Mouse (Mus musculus) cerebellum, adult 2 months (tissue): Measurements from ENCODE around the gene Samhd1.

Source experiments
- CTCF ChIP-seq: fragments of 200-500 bp; IDR thresholded peaks from 2 replicates; pipeline ENCODE4 v1.5.1; 2011; ENCODE audit warnings: low read depth, mild to moderate bottlenecking, control low read depth, low read length, moderate library complexity, borderline replicate concordance; ENCODE audit not compliant: insufficient read depth
- POLR2A ChIP-seq: fragments of 200-500 bp; IDR thresholded peaks from 2 replicates; pipeline ENCODE4 v1.6.1; 2011; ENCODE audit warnings: low read length, control low read depth, borderline replicate concordance; ENCODE audit not compliant: insufficient read depth

DNA sequence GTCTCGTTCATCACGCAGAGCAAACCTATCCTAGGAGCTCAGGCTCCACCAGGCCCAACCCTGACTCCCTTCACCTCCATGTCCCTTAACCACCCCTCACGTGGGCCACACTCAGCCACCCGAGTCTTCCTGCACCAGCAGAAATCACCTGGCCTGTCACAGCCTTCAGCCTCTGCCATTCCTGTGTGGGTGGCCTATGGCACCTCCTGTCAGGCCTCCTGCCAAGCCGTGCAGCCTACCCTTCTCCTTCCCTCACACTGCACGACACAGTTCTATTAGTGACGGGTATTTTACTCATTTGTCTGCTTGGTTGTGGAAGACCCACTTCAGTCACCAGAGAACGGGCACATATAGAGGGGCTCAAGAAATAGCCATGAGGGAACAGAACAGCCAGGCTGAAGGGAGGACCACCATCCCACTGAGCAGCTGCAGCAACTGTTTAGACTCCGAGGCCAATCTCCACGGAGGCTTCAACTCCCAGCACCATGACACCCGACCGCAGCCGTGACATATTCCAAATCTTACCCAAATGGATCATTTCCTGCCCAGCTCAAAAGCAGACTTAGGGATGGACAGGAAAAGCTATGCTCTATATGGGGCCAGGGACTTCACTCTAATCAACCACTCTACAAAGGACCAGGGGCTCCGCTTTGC lies 66.2 kb downstream of the Samhd1 start:
- TF ChIP-seq CTCF (no peak), POLR2A (peak; percentile 23; the same call in 1 of the 2 replicates)
